Mouse (Mus musculus): Measurements from ENCODE around the gene Inpp5a. TPM values are rescaled to one million over a fixed set of nuclear protein-coding genes. Genes with fewer than 3 reads are reported as not detected.

The Inpp5a gene
- polyA plus RNA-seq, 1 experiment from 2014 or later: 23.0 TPM

- H3K36me3 ChIP-seq (ENCODE audit: control insufficient read depth, insufficient read depth, low read length): no peaks in the 10 kb centered on the region
- no peaks in the 10 kb centered on the region for H3K9me3 ChIP-seq (ENCODE audit: control insufficient read depth, low read length)
- H3K4me2 ChIP-seq (ENCODE audit: low read length): peak overlapping the region; percentile 9; the same call in 1 of the 2 replicates
- DNase-seq (peak; percentile 81), ATAC-seq (ENCODE audit: low FRiP score, low TSS enrichment) (peak; percentile 90)
- peak overlapping the region; percentile 58 for H3K27ac ChIP-seq (replicated peaks; ENCODE audit: low read depth, low read length)
- H3K4me1 ChIP-seq (ENCODE audit: control insufficient read depth, insufficient read depth, low read length): peaks cover 9% of the 10 kb centered on the region
- no peak overlapping the region for H3K9ac ChIP-seq (replicated peaks; ENCODE audit: low read length)
- WGBS: 21% methylated on average over 12 of the region's 12 CpGs
- H3K4me3 ChIP-seq (replicated peaks; ENCODE audit: low read depth, low read length): no peak overlapping the region
- peaks cover 79% of the 10 kb centered on the region for H3K27me3 ChIP-seq (ENCODE audit: control insufficient read depth, insufficient read depth, low read length)
Measured at GRCm38 (mm10) chr7:139544706-139545625, 156.1 kb downstream of the Inpp5a start.

- Histone ChIP-seq H3K4me1 (ENCODE audit: control insufficient read depth, insufficient read depth, low read length) (peaks cover 9% of the 10 kb centered on the region), H3K4me2 (ENCODE audit: low read length) (no peak overlapping the region), H3K9me3 (ENCODE audit: control insufficient read depth, low read length) (no peaks in the 10 kb centered on the region), H3K9ac (replicated peaks; ENCODE audit: low read length) (no peak overlapping the region), H3K36me3 (ENCODE audit: control insufficient read depth, insufficient read depth, low read length) (no peaks in the 10 kb centered on the region), H3K4me3 (replicated peaks; ENCODE audit: low read depth, low read length) (no peak overlapping the region), H3K27me3 (ENCODE audit: control insufficient read depth, insufficient read depth, low read length) (peaks cover 75% of the 10 kb centered on the region), H3K27ac (replicated peaks; ENCODE audit: low read depth, low read length) (no peak overlapping the region)
- ATAC-seq (ENCODE audit: low FRiP score, low TSS enrichment) (no peak), DNase-seq (no peak)
- 96% methylated on average over 2 of the region's 2 CpGs for WGBS
Measured at GRCm38 (mm10) chr7:139547325-139547724, 158.4 kb downstream of the Inpp5a start.

GRCm38 (mm10) chr7:139550086-139550783 is 161.3 kb downstream of the Inpp5a start:
- Histone ChIP-seq H3K4me3 (replicated peaks; ENCODE audit: low read depth, low read length) (no peak overlapping the region), H3K27ac (replicated peaks; ENCODE audit: low read depth, low read length) (no peak overlapping the region), H3K4me1 (ENCODE audit: control insufficient read depth, insufficient read depth, low read length) (no peaks in the 10 kb centered on the region; the same call in 1 of the 2 replicates), H3K36me3 (ENCODE audit: control insufficient read depth, insufficient read depth, low read length) (no peaks in the 10 kb centered on the region), H3K9ac (replicated peaks; ENCODE audit: low read length) (no peak overlapping the region), H3K4me2 (ENCODE audit: low read length) (no peak overlapping the region), H3K9me3 (ENCODE audit: control insufficient read depth, low read length) (no peaks in the 10 kb centered on the region), H3K27me3 (ENCODE audit: control insufficient read depth, insufficient read depth, low read length) (peaks cover 69% of the 10 kb centered on the region)
- DNase-seq (no peak), ATAC-seq (ENCODE audit: low FRiP score, low TSS enrichment) (no peak)
- 56% methylated on average over 3 of the region's 3 CpGs for WGBS

- WGBS: 4% methylated on average over 2 of the region's 2 CpGs
- peaks cover 68% of the 10 kb centered on the region for H3K27me3 ChIP-seq (ENCODE audit: control insufficient read depth, insufficient read depth, low read length)
- DNase-seq (no peak), ATAC-seq (ENCODE audit: low FRiP score, low TSS enrichment) (no peak)
- no peak overlapping the region for H3K4me3 ChIP-seq (replicated peaks; ENCODE audit: low read depth, low read length)
- no peaks in the 10 kb centered on the region for H3K36me3 ChIP-seq (ENCODE audit: control insufficient read depth, insufficient read depth, low read length)
- H3K4me2 ChIP-seq (ENCODE audit: low read length): no peak overlapping the region
- no peak overlapping the region for H3K27ac ChIP-seq (replicated peaks; ENCODE audit: low read depth, low read length)
- H3K9ac ChIP-seq (replicated peaks; ENCODE audit: low read length): no peak overlapping the region
- H3K4me1 ChIP-seq (ENCODE audit: control insufficient read depth, insufficient read depth, low read length): no peaks in the 10 kb centered on the region
- H3K9me3 ChIP-seq (ENCODE audit: control insufficient read depth, low read length): no peaks in the 10 kb centered on the region
Measured at GRCm38 (mm10) chr7:139551519-139551918, 162.6 kb downstream of the Inpp5a start.

- no peak for ATAC-seq (ENCODE audit: low FRiP score, low TSS enrichment)
Measured at GRCm38 (mm10) chr7:139556331-139556730, 167.4 kb downstream of the Inpp5a start.

GRCm38 (mm10) chr7:139556746-139557526 is 168.0 kb downstream of the Inpp5a start:
- H3K27me3 ChIP-seq (ENCODE audit: control insufficient read depth, insufficient read depth, low read length): peaks cover 51% of the 10 kb centered on the region
- DNase-seq: peak; percentile 40
- ATAC-seq (ENCODE audit: low FRiP score, low TSS enrichment): peak; percentile 34; the same call in 1 of the 2 replicates

More at GRCm38 (mm10) chr7:139556331-139556730, 167.4 kb downstream of the Inpp5a start:
- Histone ChIP-seq H3K9ac (replicated peaks; ENCODE audit: low read length) (no peak overlapping the region), H3K4me3 (replicated peaks; ENCODE audit: low read depth, low read length) (no peak overlapping the region), H3K27ac (replicated peaks; ENCODE audit: low read depth, low read length) (no peak overlapping the region), H3K4me2 (ENCODE audit: low read length) (no peak overlapping the region), H3K4me1 (ENCODE audit: control insufficient read depth, insufficient read depth, low read length) (0 out of 2 replicates have a peak, but pooled peaks cover 5% of the 10 kb centered on the region), H3K27me3 (ENCODE audit: control insufficient read depth, insufficient read depth, low read length) (peaks cover 50% of the 10 kb centered on the region), H3K9me3 (ENCODE audit: control insufficient read depth, low read length) (no peaks in the 10 kb centered on the region), H3K36me3 (ENCODE audit: control insufficient read depth, insufficient read depth, low read length) (no peaks in the 10 kb centered on the region)
- 12% methylated on average over 5 of the region's 5 CpGs for WGBS
- peak; percentile 22 for DNase-seq

GRCm38 (mm10) chr7:139559659-139560058 is 170.8 kb downstream of the Inpp5a start:
- 0 out of 2 replicates have a peak, but pooled peaks cover 14% of the 10 kb centered on the region for H3K4me1 ChIP-seq (ENCODE audit: control insufficient read depth, insufficient read depth, low read length)
- H3K4me2 ChIP-seq (ENCODE audit: low read length): no peak overlapping the region
- peaks cover 42% of the 10 kb centered on the region for H3K27me3 ChIP-seq (ENCODE audit: control insufficient read depth, insufficient read depth, low read length)
- H3K4me3 ChIP-seq (replicated peaks; ENCODE audit: low read depth, low read length): no peak overlapping the region
- DNase-seq (no peak), ATAC-seq (ENCODE audit: low FRiP score, low TSS enrichment) (no peak)
- no peak overlapping the region for H3K27ac ChIP-seq (replicated peaks; ENCODE audit: low read depth, low read length)
- H3K9ac ChIP-seq (replicated peaks; ENCODE audit: low read length): no peak overlapping the region
- no peaks in the 10 kb centered on the region for H3K36me3 ChIP-seq (ENCODE audit: control insufficient read depth, insufficient read depth, low read length)
- no peaks in the 10 kb centered on the region for H3K9me3 ChIP-seq (ENCODE audit: control insufficient read depth, low read length)
- WGBS: 92% methylated on average over 10 of the region's 10 CpGs

More at GRCm38 (mm10) chr7:139556746-139557526, 168.0 kb downstream of the Inpp5a start:
- H3K4me3 ChIP-seq (replicated peaks; ENCODE audit: low read depth, low read length): no peak overlapping the region
- no peaks in the 10 kb centered on the region for H3K36me3 ChIP-seq (ENCODE audit: control insufficient read depth, insufficient read depth, low read length)
- H3K9me3 ChIP-seq (ENCODE audit: control insufficient read depth, low read length): no peaks in the 10 kb centered on the region
- no peak overlapping the region for H3K4me2 ChIP-seq (ENCODE audit: low read length)
- H3K9ac ChIP-seq (replicated peaks; ENCODE audit: low read length): no peak overlapping the region
- WGBS: 12% methylated on average over 10 of the region's 10 CpGs
- H3K27ac ChIP-seq (replicated peaks; ENCODE audit: low read depth, low read length): no peak overlapping the region
- H3K4me1 ChIP-seq (ENCODE audit: control insufficient read depth, insufficient read depth, low read length): 0 out of 2 replicates have a peak, but pooled peaks cover 5% of the 10 kb centered on the region

GRCm38 (mm10) chr7:139563425-139563824 is 174.5 kb downstream of the Inpp5a start:
- no peak overlapping the region for H3K4me2 ChIP-seq (ENCODE audit: low read length)
- no peak overlapping the region for H3K9ac ChIP-seq (replicated peaks; ENCODE audit: low read length)
- peaks cover 27% of the 10 kb centered on the region for H3K27me3 ChIP-seq (ENCODE audit: control insufficient read depth, insufficient read depth, low read length)
- H3K36me3 ChIP-seq (ENCODE audit: control insufficient read depth, insufficient read depth, low read length): no peaks in the 10 kb centered on the region
- H3K4me1 ChIP-seq (ENCODE audit: control insufficient read depth, insufficient read depth, low read length): 0 out of 2 replicates have a peak, but pooled peaks cover 9% of the 10 kb centered on the region
- 47% methylated on average over 4 of the region's 4 CpGs for WGBS
- ATAC-seq (ENCODE audit: low FRiP score, low TSS enrichment) (no peak), DNase-seq (peak; percentile 37)
- no peaks in the 10 kb centered on the region for H3K9me3 ChIP-seq (ENCODE audit: control insufficient read depth, low read length)
- H3K4me3 ChIP-seq (replicated peaks; ENCODE audit: low read depth, low read length): no peak overlapping the region
- no peak overlapping the region for H3K27ac ChIP-seq (replicated peaks; ENCODE audit: low read depth, low read length)
